Mouse (Mus musculus) left cerebral cortex, adult 18-20 months (tissue): ENCODE measurements around the gene Snrpa1. TPM values are rescaled to one million over a fixed set of nuclear protein-coding genes. Genes with fewer than 3 reads are reported as not detected.

Experiments used
- DNase-seq, 2 experiments: peaks; one replicate each; pipeline ENCODE4 v3.0.0; 2021 to 2022; ENCODE audit warnings: low spot score in 2 of 2, mixed read lengths in 1 of 2
- total RNA-seq, 2 experiments: library from RNA; stranded (reverse); gene quantifications; 2 replicates each; pipeline ENCODE4 v1.2.3; 2021

Snrpa1 gene
- total RNA-seq, 2 experiments from 2014 or later = 31.6 to 37.6 TPM

DNA sequence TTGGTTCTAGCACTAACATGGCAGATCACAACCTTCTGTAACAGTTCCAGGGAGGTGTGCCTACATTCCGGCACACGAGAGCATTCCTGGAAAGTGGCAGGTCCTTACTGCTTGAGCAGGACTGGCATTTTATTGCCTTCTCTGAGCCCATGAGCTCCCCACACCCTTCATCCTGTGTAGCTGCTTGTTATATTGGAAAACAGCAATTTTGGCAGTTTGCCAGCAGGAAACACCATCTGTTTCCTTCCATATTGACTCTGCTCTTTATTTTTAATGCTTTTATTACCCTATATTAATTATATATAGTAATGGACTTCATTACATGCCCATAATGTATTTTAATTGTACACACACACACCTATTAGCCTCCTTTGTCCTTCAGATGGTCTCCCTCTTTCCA is 17.6 kb downstream of the Snrpa1 start:
- no peak for DNase-seq

DNA sequence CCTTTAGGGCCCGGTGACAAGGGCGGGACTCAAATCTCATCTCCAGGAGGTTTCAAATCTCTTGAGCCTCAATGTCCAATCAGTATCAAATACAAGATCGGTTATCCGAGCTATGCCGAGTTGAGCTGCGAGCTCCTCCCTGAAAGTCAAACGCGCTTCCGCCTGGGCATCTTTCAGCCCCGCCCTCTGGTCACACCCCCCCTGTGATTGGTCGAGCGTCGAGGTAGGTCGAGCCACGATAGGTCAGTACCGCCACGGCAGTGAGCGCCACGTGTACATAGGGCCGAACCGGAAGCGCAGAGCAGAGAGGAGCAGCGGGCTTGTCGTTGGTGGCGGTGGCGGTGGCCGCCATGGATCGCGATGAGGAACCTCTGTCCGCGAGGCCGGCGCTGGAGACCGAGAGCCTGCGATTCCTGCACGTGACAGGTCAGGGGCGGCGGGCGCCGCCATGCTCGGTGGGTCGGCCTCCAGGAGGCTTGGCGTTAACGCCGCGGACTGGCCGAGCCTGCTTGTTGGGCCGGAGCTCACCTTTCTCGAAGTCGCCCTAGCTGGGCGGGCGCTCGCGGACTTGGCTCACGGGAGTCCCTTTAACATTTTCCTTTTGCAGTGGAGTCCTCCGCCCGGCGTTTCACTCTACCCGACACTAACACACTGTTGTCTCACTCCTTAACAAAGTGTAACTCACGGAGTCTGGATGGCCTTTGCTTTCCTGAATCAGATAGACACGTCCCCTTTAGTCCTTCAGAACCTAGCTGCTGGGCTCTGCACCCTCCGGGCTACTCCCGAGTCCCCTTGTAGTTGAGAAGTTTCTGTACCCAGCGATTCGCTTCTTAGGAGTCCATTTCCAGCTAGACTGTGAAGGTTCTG is 20.8 kb downstream of the Snrpa1 start, which contains the start of gene Selenos:
Gene Selenos (plus strand): TSS at position 286 of the 867 bp plus-strand sequence.
- DNase-seq = peak; percentile 95

DNA sequence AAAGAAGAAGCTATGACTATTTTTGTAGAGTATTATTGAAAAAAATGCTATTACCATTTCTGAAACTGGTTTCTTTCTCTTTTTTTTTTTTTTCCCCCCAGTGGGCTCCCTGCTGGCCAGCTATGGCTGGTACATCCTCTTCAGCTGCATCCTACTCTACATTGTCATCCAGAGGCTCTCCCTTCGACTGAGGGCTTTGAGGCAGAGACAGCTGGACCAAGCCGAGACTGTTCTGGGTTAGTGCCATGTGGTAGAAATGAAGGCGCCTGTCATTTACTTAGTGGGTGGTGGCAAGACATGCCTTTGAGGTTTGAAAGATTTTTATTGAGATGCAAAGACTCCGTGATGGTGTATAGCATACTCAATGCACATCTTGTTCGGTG is 21.4 kb downstream of the Snrpa1 start:
- peak in 1 of 2 experiments; percentile 24 for DNase-seq

DNA sequence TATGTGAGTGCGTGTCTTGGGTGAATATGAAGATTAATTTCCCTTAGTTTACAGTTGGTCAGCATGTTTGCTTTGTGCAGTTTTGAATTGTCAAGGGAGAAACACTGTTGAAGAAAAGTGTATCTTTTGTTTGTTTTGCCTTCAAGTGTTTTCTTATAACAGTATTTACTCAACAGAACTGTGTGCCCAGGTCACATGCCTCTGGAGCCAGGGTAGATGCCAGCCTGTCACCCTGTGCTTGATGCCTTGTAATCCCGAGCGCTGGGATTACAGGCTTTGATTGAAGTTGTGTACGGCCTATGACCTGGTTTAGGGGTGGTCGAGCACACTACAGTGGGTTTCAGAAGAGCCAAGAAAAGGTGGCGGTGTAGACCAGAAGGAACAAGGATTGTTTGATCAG is 25.0 kb downstream of the Snrpa1 start:
- DNase-seq = no peak

DNA sequence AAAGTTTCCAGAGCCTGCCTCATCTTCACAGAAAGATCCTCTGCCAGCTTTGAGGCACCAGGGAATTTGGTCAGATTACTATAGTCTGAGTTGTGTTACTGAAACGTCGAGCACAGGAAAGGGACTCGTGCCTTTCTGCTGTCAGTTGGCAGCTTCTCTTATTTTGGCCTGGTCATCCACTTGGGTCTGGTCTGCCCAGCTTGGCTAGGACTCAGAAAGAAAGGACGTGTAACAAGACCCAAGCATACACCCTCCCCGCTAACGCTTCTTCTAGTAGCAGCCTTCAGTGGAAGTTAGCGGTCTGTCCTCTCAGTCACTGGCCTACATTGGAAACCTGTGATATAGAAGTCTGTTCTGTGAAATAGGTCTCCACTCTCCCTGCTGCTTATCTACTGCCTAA is 25.7 kb downstream of the Snrpa1 start:
- DNase-seq = no peak

DNA sequence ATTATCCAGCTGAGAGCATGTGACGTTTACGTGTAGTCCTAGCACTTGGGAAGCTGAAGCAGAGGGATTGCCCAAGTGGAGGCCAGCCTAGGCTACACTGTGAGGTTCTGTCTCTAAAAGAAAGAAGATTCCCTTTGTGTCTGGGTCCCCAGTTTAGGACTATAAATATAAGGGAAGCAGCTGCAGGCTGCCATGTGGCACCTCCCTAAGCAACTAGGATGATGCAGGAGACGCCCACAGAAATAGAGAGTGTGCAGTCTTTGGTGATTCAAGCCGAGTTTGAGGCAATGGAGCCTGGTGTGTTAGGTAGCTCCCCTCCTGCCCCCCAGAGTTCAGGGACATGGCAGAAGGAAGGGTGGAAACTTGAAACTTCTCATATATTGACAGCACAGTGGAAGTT is 28.8 kb downstream of the Snrpa1 start:
- DNase-seq = peak; percentile 50 to 69

DNA sequence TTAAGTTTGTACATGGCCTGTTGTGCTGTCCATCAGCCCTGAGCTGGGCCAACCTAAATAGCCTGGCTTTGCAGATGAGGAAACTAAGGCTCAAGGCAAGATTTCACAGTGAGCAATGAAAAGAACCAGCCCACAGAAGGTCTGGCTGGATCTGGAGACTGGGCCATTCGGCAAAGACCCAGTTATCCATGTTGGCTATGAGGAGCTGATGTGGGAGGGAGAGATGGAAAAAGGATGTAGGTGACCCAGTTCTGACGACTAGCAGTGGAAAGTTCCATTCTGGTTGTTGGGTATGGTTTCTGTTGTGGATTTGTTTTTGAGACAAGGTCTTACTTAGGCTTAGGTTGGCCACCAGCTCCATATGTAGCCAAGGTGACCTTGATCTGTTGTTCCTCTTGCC is 29.3 kb downstream of the Snrpa1 start:
- DNase-seq = peak in 1 of 2 experiments; percentile 42

DNA sequence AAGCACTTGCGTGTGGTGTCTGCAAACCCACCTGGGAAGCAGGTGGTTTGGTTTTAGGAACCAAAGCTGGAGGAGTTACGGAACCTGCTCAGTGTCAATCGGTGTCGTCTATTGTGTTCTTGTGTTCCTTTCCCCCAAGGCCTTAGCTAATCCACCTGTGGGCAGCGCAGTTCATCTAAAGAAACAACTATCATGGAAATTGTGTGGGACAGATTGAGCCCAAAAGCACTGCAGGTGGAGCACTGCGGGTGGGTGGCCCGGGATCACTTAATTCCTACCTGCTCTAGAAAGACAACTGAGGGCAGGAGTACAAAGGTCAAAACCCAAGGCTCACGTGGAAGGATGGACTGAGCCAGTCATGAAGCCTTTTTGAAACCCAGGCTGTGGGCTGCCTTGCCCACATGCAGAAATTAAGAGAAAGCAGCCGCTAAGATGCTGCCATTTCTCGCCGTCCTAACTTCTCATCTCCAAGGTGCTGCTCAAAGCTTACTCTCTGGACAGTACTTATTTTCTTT is 31.9 kb downstream of the Snrpa1 start:
- no peak for DNase-seq

DNA sequence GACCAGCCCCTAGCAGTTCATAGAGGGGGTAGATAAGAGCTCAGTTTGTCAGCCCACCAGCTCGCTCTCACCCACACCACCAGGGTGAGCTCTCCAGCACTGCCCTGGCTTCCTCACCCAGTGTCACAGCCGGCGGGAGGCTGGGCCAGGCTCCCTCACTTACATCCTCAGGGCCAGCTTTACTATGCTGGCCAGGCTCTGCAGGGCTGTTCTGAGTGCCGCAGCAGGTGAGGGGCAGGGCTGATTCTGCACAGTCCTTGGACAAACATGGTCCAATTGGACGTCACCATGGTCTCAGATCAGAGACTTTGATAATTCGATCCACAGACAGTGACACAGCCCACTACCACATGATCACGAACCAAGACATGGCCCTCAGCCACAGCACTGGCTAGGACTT is 32.8 kb downstream of the Snrpa1 start:
- DNase-seq = no peak

DNA sequence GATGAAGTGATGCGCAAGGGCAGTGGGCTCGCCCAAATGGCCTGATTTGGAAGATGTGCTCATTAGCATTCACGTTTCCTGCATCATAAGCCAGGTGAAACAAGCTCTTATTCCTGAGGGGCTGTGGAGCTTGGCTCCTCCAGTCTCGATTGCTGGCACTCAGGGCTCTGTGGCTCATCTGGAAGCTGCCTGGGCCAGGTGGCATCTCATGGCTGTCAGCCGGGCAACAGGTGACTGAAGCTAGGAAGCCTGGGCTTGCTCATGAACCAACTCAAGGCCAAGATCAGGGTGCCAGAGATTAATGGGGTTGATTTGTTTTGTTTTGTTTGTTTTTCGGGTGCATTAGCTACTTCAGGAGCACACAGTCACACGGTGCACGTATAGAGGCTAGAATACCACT is 33.9 kb downstream of the Snrpa1 start:
- DNase-seq = no peak

DNA sequence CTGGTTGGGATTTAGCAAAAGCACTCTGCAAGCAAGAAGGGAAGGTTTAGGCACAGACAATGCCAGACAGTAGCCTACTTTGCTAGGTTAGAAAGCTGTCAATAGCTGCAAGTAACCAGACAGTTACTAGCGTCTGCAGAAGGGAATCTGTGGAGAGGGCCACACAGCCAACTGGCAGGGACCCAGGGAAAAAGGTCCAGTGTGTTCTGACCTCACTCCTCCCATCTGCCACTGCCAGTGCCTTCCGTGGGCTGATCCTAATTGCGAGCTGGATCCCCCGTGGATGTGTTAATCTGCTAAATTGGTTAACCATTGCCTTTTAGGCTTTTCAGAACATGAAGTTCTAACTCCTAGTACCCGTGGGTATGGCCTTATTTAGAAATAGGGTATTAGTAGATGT is 35.3 kb downstream of the Snrpa1 start:
- no peak for DNase-seq

DNA sequence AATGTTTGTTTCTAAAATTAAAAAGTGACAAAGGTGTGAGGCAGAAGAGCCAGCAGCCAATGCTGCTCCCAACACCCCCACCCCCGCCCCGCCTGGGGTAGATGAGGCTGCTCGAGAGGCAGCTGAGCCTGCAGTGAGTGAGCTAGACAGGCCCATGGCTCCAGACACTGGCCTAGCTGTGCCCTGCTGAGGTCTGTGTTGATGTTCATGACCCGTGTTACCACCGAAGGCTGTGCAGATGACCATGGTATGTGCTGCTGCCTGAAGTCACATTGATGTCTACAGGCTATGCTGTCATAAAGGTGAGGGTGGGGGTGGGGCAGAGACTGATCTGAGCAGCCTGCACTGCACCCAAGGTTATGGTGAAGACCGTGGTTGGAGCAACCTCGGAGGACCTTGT is 40.0 kb downstream of the Snrpa1 start:
- no peak for DNase-seq

DNA sequence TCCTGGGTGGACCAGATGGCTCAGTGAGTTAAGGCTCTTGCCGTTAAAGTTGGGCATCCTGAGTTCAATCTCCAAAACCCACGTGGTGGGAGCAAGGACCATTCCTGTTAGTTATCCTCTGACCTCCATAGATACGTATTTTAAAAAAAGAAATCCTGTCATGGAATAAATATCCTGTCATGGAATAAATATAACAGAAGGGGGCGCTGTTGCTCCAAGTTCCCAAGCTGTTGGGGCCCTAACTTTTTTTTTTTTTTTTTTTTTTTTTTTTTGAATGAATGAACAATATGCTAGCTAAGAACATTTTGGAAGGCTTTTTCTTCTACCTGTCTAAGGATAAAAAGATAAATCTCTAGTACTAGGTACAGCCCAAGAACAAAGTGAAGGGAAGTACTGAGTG is 43.1 kb downstream of the Snrpa1 start:
- no peak for DNase-seq

DNA sequence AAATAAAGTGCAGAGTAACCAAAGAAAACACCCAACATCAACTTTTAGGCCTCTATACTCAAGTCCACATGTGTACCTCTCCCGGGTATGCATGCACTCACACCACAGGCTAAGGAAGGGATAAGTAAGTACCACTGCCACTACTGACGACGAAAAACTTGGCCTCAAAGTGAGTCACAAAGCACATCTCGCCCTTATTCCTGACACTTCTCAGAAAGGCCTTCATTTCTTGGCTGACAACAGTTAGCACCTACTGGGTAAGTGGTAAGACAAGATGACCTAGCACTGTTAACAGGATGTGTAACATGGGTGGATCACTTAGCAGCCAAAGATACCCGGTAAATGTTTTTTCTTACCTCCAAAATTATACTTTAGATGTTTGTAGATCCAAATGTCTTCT is 45.7 kb downstream of the Snrpa1 start:
- DNase-seq = no peak

DNA sequence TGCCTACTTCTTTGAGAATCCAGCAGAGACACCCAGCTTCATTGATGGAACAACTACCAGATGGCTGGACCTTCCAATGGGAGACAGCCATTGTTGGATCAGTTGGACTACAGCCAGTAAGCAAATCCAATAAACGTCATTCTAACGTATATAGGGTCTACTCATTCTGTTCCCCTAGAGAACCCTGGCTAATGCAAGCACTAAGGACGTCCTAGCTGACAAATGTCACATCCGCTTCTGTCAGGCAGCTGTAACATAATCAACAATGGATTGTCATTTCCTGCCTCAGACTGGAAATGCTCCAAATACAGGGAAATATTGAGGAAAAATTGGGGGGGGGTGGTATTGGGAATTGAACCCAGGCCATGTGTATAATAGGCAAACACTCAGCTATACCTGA is 47.0 kb downstream of the Snrpa1 start:
- DNase-seq = no peak

DNA sequence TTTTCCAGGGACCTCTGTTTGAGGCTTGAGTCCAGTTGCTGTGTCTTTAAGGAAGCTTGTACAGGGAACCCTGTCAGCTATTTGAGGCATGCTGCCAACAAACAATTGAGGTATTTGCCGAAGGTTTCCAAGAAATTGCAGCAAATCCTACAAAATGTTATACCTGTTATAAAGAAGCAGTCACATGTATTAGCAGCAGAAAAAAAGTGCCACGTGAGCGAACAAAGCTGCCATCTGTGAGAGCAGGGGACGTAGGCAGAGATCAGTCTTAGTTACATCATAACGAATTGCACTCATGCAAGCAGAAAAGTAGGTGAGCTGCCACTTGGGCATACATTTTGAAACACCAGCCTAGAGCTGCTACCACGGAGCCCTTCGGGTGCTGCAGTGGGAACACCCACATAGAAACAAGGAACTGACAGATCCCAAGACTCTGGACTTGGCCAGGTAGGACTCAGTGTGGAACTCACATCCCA is 47.8 kb downstream of the Snrpa1 start:
- DNase-seq = no peak

DNA sequence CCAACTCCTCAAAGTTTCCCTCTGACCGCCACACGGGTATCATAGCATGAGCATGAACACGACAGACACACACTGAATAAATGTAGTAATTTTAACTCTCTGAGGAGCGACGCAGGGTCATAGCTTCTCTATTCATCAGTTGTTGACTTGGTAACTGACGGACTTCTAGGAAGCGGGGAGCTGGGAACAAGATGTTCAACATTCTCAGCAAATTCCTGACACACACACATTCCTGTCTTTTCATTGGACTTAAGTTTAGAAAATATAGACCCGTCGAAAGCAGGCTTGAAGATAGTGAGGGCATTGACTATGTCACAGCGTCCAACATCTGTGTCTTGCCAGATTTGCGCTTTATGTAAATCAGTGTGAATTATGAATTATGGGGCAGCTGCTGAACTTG is 48.4 kb downstream of the Snrpa1 start:
- no peak for DNase-seq

DNA sequence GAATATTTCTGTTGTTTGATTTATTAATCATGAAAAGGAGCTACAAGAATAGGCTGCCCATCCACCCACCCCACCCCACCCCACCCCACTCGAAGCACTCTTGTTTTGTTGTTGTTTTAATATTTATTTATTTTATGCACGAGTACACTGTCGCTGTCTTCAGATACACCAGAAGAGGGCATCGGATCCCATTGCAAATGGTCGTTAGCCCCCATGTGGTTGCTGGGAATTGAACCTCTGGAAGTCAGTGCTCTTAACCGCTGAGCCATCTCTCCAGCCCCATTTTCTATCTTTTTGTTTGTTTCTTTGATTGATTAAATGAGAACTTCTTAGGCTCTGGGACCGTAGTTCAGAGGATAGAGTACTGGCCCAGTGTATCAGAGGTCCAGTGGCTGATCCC is 49.1 kb downstream of the Snrpa1 start:
- DNase-seq = no peak

DNA sequence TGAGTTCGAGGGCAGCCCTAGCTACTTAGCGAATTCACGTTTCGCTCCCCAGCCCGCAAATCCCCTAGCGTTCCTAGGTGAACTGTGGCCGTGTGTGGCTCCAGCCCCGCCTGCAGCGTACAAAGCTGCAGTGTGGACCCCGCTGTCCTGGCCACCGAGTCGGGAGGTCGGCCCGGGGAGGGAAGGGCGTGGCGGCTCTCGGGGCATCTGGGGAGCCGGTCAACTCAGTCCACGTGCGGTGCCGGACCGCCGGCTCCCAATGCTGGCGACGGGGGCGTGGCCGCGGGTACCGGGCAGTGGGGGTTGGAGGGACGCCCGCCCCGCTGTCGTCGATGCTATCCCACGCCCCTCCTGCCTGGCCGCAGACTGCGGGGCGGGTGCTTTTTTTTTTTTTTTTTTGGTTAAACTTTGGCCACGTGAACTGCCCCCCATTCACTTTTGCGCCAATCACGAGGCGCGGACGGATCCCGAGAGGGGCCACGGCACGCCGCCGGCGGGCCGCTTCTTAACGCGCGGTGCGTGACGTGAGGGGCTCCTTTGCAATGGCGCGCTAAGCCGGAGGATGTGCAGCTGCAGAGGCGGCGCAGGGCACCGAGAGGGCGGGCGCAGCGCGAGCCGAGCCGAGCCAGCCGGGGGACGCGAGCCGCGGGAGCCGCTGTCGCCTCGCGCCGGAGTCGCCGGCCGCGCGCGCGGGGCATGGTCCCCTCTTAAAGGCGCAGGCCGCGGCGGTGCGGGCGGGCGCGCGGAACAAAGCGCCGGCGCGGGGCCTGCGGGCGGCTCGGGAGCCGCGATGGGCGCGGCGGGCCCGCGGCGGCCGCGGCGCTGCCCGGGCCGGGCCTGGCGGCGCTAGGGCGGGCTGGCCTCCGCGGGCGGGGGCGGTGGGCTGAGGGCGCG is 50.4 kb downstream of the Snrpa1 start, which contains the start of gene Chsy1:
Gene Chsy1 (plus strand): TSS at position 555 of the 894 bp plus-strand sequence.
- DNase-seq = peak; percentile 89 to 91

DNA sequence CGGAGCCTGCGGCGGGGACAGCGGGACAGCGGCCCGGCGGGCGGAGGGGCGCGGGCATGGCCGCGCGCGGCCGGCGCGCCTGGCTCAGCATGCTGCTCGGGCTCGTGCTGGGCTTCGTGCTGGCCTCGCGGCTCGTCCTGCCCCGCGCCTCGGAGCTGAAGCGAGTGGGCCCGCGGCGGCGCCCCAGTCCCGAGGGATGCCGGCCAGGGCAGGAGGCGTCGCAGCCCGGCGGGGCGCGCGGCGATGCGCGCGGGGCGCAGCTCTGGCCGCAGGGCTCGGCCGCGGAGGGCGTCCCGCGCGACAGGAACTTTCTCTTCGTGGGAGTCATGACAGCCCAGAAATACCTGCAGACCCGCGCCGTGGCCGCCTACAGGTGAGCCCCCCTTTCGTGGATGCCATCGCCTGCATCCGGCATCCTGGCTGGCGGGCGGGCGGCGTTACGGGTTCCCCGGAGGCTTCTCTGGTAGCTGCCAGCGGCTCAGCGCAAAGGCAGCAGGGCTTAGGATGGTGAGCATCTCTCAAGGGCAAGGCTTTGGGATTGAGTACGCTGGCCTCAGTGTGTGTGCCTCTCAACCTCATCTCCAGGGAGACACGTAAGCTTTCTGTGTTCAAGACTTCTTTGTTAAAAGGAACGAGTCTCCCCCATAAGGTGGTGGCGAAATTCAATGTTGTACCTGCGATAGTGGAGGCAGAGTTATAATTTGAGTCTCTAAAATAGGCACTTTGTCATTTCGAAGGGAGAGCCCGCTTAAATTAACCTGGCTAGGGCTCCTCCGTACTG is 51.2 kb downstream of the Snrpa1 start:
- DNase-seq = no peak

DNA sequence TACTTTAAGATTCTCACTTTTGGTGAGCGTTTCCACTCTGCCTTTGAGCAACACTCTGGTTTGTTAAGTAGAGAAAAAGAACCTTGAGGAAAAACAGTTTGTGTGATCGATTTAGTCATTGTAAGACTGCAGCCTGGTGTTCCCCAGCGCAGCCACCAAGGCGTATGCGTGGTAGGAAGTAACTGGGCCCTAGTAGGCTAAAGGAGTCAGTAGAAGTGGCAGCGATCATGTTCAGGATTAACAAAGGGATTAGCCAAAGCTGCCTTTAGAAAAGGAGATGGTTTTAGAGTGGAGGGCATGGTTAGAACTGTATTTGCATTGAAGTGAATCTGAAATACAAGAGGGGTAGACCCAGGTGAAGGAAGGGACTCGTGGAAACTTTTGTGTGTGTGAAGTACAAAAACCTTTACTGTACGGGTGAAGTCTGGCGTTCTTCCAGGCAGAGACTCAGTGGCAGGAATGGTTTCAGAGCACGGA is 51.9 kb downstream of the Snrpa1 start:
- no peak for DNase-seq
